Mouse (Mus musculus) limb, embryonic 10.5 days (tissue): Measurements from ENCODE around the gene Il13. TPM values are rescaled to one million over a fixed set of nuclear protein-coding genes. Genes with fewer than 3 reads are reported as not detected.

Experiments used
- DNase-seq: peaks from one replicate; pipeline ENCODE4 v3.0.0-alpha.2; 2017; ENCODE audit warnings: low spot score
- H3K27ac ChIP-seq: fragments of 300-500 bp; sonication (generic); 2 replicates; pipeline ENCODE4 v1.5.1; 2016; ENCODE audit warnings: mild to moderate bottlenecking
- H3K27me3 ChIP-seq: fragments of 300-500 bp; sonication (generic); 2 replicates; pipeline ENCODE4 v1.6.1; 2016; ENCODE audit warnings: low read depth, mild to moderate bottlenecking; ENCODE audit not compliant: poor library complexity, severe bottlenecking
- H3K36me3 ChIP-seq: fragments of 300-500 bp; sonication (generic); 2 replicates; pipeline ENCODE4 v1.6.1; 2016; ENCODE audit warnings: mild to moderate bottlenecking, moderate library complexity
- H3K4me1 ChIP-seq: fragments of 300-500 bp; sonication (generic); 2 replicates; pipeline ENCODE4 v1.6.1; 2016
- H3K4me3 ChIP-seq: fragments of 300-500 bp; sonication (generic); 2 replicates; pipeline ENCODE4 v1.5.1; 2016; ENCODE audit warnings: mild to moderate bottlenecking, moderate library complexity
- H3K9me3 ChIP-seq: fragments of 300-500 bp; sonication (generic); replicated peaks from 2 replicates; pipeline ENCODE4 v1.6.1; 2016; ENCODE audit warnings: mild to moderate bottlenecking
- WGBS: fragments of 180-500 bp; shearing (Covaris S2); methylation state at CpG from one replicate; pipeline ENCODE4 v1.1.7; 2016; 5-methylcytosine and 5-hydroxymethylcytosine counted together
- polyA plus RNA-seq: library from polyadenylated mRNA; unstranded; fragments of >200 nt; fragmentation: Nextera tagmentation; extraction: Ambion mirVana; gene quantifications from 2 replicates; pipeline ENCODE4 v1.2.1, GENCODE M21; 2016

Il13 gene
- polyA plus RNA-seq, 1 experiment from 2014 or later: not detected

DNA sequence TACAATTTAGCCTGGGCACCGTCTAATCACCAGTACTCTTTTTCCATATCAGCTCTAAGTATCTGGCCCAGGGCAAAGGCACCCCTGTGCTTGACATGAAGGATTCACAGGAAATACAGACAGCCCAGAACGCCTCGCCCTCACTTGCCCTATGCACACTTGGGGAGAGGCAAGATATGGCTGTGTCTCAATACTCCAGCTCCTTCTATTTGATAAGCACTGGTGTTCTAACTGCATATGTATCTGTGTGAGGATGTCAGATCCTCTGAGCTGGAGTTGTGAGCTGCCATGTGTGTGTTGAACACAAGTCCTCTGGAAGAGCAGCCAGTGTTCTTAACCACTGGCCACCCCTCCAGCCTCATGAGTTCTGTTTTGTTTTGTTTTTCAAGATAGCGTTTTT lies 16.9 kb upstream of the Il13 start:
- Histone ChIP-seq H3K4me1 (no peaks in the 10 kb centered on the region), H3K4me3 (no peak overlapping the region), H3K27me3 (no peaks in the 10 kb centered on the region), H3K36me3 (peaks cover 65% of the 10 kb centered on the region), H3K9me3 (no peaks in the 10 kb centered on the region), H3K27ac (no peak overlapping the region)
- DNase-seq: no peak
- 95% methylated on average over 4 of the region's 4 CpGs for WGBS

DNA sequence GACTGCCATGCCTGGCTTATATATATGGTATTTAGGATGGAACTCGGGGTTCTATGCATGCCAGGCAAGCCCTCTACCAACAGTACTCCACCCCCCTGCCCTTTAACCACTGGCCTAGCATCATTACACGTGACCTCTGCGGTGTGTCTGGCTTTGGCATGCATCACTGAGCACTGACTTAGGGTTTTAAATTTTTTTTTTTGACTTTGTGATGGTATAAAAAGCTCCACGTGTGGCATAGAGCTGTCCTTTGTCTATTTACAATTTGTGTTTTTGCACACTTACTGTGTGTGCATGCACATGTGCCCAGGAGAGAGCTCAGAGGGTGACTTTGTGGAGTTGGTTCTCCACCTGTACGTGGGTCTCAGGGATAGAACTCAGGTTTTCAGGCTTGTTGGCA lies 9.5 kb upstream of the Il13 start:
- no peak overlapping the region for H3K27ac ChIP-seq
- H3K4me3 ChIP-seq: no peak overlapping the region
- H3K27me3 ChIP-seq: no peaks in the 10 kb centered on the region
- 83% methylated on average over 5 of the region's 5 CpGs for WGBS
- DNase-seq: no peak
- peaks cover 4% of the 10 kb centered on the region; the same call in 1 of the 2 replicates for H3K4me1 ChIP-seq
- H3K9me3 ChIP-seq: no peaks in the 10 kb centered on the region
- H3K36me3 ChIP-seq: peaks cover 8% of the 10 kb centered on the region

DNA sequence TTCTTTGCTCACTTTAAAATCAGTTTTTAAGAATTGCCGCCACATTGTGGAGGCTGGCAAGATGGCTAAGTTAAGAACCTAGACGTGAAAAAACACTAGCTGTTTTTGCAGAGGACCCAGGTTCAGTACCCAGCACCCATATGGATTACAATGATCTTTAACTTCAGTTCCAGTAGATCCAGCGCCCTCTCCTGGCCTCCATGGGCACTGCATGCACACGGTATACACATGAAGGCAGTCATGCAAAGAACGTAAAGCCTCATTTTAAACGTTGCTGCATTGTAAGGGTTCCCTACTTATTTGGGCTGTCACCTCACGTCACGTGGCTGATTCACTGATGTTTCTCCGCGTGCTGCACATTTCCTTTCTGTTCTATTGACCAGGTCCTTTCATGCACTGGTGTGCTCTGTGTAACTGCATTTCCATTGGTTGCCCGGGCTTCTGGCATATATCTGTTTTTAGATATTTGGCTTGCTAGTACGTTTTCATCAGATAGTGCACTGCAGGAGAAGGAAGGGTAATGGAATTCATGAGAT lies 8.3 kb upstream of the Il13 start:
- H3K4me1 ChIP-seq: peaks cover 5% of the 10 kb centered on the region
- no peak overlapping the region for H3K4me3 ChIP-seq
- H3K36me3 ChIP-seq: no peaks in the 10 kb centered on the region
- H3K27me3 ChIP-seq: peaks cover 1% of the 10 kb centered on the region
- H3K27ac ChIP-seq: no peak overlapping the region
- DNase-seq: no peak
- WGBS: 83% methylated on average over 12 of the region's 12 CpGs
- H3K9me3 ChIP-seq: no peaks in the 10 kb centered on the region

DNA sequence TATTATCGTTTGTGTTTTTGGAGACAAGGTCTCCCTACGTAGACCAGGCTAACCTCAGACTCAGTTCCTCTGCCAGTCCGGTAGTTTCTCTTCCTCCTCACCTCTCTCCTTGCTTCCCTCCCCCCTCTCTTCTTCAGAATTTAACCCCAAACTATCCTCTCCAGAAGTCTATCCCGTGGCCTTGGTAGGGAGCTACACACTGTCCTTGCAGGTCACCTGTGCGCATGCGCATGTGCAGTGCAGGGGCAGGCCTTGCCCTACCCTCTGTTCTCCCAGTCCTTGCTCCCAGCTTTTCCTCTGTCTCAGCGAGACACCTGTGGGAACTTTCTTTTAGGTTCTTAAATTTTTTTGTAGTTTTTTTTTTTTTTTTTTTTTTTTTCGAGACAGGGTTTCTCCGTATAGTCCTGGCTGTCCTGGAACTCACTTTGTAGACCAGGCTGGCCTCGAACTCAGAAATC lies 3.3 kb upstream of the Il13 start:
- no peak for DNase-seq
- H3K27ac ChIP-seq: peak overlapping the region; percentile 64; the same call in 1 of the 2 replicates
- 76% methylated on average over 10 of the region's 10 CpGs for WGBS

DNA sequence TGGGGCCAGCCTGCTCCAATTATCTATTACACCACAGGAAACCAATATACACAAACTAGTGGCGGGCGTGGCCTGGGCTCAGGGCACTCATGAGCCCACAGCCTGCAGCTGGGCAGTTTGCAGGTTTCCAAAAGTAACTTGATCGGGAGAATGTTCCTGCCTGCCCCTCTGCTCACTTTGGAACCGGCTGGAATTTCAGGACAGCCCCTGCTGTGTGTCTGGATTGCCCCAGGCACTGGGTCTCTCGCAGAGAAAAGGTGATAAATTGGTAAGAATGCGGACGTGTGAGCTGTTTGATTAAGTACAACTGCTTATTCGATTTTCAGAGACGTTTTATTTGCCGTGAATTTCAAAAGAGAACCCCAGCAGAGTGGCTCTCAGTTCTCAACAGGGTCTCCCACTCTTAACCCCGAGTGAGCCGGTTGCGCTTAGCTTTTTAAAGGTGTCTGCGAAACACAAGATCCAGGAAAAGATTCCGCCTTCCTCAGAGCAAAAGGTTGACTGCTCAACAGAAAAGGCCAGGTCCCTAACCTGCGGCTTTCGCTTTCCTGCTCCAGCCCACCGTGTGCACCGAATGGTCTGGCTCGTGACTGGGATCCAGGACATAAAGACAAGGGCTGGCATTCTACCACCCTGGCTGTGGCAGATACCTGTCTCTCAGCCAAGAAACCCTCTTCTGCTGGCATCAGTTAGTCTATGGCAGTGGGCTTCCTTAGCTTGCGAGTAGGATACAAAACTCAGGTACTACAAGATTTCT lies 2.7 kb upstream of the Il13 start:
- Histone ChIP-seq H3K4me3 (peak overlapping the region; percentile 34), H3K27me3 (peaks cover 40% of the 10 kb centered on the region)

More for the DNA sequence above, 3.3 kb upstream of the Il13 start:
- H3K4me3 ChIP-seq: peak overlapping the region; percentile 34; the same call in 1 of the 2 replicates
- H3K27me3 ChIP-seq: peaks cover 40% of the 10 kb centered on the region
- no peaks in the 10 kb centered on the region for H3K36me3 ChIP-seq
- H3K9me3 ChIP-seq: no peaks in the 10 kb centered on the region
- peaks cover 32% of the 10 kb centered on the region for H3K4me1 ChIP-seq

DNA sequence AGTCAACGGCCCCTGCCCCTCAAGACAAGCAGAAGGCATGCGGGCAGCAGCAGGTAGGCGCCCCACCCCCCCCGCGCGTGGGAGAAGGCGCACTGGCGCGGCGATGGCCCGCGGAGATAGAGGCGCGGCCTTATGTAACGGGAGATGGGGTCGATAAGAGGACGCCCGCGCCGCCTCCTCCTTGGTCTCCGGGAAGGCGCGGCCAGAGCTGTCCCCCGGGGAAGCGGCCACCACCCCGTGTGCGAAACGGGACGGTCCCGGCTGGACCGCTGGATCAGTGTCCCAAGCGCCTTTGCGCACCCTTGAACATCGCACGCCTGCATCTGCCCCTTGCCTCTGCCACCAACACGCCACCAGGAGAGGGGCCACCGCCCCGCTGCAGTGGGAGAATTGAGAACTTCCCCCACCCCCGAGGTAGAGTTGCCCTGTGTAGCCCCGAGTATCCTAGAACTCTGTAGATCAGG lies 1.7 kb upstream of the Il13 start:
- no peaks in the 10 kb centered on the region for H3K36me3 ChIP-seq
- peaks cover 40% of the 10 kb centered on the region for H3K27me3 ChIP-seq
- H3K27ac ChIP-seq: peak overlapping the region; percentile 81
- WGBS: 2% methylated on average over 40 of the region's 40 CpGs
- H3K9me3 ChIP-seq: no peaks in the 10 kb centered on the region
- H3K4me3 ChIP-seq: peak overlapping the region; percentile 54
- DNase-seq: peak; percentile 46
- peaks cover 31% of the 10 kb centered on the region for H3K4me1 ChIP-seq

More for the DNA sequence above, 2.7 kb upstream of the Il13 start:
- no peaks in the 10 kb centered on the region for H3K36me3 ChIP-seq
- H3K27ac ChIP-seq: peak overlapping the region; percentile 64; the same call in 1 of the 2 replicates
- 11% methylated on average over 21 of the region's 21 CpGs for WGBS
- H3K9me3 ChIP-seq: no peaks in the 10 kb centered on the region
- peaks cover 32% of the 10 kb centered on the region for H3K4me1 ChIP-seq
- peak; percentile 75 for DNase-seq

DNA sequence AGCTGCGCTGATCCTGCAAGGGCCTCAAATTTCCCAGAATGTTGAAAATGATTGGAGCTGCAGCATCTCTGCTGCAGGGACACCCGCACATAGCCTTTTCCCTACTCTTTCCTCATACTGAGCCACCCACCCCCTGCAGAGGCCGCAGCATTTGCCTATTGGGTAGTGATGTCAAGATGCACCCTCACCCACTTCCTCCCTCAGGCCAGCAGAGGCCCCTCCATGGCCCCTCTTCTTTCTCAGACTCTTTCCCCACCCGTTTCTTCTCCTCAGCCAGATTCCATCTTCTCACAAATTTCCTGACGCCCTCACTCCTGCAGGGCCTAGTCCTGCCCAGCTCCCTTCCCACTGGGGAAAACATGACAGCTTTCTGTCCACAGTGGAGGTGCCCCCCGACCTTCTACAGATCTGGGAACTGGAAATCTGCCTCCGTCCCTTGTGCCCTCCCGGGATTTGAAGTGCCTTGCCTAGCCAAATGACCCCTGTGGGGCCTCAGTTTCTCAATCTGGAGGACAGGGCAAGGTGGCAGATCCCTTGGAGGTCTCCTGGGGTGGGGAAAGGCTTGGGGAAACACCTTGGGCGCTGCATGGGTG lies 1.2 kb upstream of the Il13 start:
- Histone ChIP-seq H3K27me3 (peaks cover 40% of the 10 kb centered on the region), H3K4me3 (peak overlapping the region; percentile 54), H3K36me3 (no peaks in the 10 kb centered on the region), H3K9me3 (no peaks in the 10 kb centered on the region), H3K27ac (peak overlapping the region; percentile 81), H3K4me1 (peaks cover 28% of the 10 kb centered on the region)
- WGBS: 38% methylated on average over 9 of the region's 9 CpGs
- DNase-seq: no peak

DNA sequence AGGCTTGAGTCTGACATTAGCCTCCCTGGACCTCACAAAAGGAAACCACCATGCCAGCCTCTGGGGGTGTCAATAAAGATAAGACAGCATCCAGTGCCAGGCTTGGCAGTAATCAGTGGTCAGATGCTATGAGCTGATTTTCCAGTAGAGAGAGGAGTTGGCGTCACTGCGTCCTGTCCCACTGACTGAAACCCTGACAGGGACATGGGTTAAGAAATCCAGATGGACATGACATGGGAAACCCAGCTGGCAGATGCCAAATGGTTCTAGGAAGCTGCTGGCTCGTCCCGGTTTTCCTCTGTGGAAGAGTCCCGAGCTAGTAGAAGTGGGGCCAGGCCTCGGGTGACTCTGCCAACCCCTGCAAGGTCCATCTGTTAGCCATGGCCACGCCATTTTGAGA lies 858 bp downstream of the Il13 start:
- Histone ChIP-seq H3K36me3 (no peaks in the 10 kb centered on the region), H3K9me3 (no peaks in the 10 kb centered on the region), H3K27me3 (peaks cover 40% of the 10 kb centered on the region), H3K4me3 (no peak overlapping the region), H3K27ac (no peak overlapping the region), H3K4me1 (peaks cover 28% of the 10 kb centered on the region)
- WGBS: 89% methylated on average over 7 of the region's 7 CpGs
- DNase-seq: no peak

DNA sequence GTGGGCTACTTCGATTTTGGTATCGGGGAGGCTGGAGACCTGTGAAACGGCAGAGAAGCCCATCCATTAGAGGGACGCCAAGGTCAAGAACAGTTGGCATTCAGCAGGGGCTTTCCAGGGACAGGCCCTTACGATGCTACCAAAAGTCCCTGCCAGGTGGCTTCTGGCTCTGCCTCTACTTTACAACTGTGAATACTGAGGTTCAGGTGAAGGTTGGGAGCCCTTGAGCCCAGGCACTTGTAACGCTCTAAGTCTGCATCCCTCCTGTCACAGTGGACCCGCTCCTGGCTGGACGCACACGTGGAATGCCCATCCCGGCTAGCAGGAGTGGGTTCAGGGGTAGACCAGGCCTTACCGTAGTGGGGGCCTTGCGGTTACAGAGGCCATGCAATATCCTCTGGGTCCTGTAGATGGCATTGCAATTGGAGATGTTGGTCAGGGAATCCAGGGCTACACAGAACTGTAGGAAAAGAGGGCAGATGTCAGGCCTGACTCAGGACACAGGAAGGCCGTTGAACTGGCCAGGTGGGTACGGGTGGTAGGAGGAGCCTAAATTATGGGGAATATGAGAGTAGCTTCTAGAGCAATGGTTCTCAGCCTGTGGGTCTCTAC lies 2.3 kb downstream of the Il13 start:
- H3K27me3 ChIP-seq: peaks cover 35% of the 10 kb centered on the region
- H3K27ac ChIP-seq: no peak overlapping the region
- WGBS: 76% methylated on average over 14 of the region's 14 CpGs
- no peaks in the 10 kb centered on the region for H3K9me3 ChIP-seq
- H3K36me3 ChIP-seq: no peaks in the 10 kb centered on the region
- peaks cover 25% of the 10 kb centered on the region for H3K4me1 ChIP-seq
- DNase-seq: peak; percentile 40
- no peak overlapping the region for H3K4me3 ChIP-seq

DNA sequence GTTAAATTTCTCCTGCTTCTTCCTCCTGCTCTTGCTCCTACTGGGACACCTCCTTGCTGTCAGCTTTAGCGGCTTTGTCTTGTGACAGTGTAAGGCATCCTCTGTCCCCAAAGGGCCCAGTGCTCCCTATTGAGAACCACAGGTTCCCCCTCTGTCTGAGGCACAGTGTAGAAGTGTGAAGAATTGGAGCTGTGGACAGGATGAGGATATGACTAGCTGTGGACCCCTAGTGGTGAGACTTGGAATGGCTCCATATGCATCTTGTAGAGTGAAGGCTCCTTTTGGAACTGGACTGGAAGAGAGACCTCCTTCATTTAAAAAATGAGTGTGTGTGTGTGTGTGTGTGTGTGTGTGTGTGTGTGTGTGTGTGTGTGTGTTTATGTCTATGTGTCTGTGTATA lies 6.6 kb downstream of the Il13 start:
- Histone ChIP-seq H3K4me1 (0 out of 2 replicates have a peak, but pooled peaks cover 8% of the 10 kb centered on the region), H3K36me3 (no peaks in the 10 kb centered on the region), H3K27ac (no peak overlapping the region), H3K27me3 (no peaks in the 10 kb centered on the region), H3K9me3 (no peaks in the 10 kb centered on the region), H3K4me3 (no peak overlapping the region)
- 15% methylated on average over 1 of the region's 1 CpGs for whole genome bisulfite sequencing
- DNase-seq: peak; percentile 80

DNA sequence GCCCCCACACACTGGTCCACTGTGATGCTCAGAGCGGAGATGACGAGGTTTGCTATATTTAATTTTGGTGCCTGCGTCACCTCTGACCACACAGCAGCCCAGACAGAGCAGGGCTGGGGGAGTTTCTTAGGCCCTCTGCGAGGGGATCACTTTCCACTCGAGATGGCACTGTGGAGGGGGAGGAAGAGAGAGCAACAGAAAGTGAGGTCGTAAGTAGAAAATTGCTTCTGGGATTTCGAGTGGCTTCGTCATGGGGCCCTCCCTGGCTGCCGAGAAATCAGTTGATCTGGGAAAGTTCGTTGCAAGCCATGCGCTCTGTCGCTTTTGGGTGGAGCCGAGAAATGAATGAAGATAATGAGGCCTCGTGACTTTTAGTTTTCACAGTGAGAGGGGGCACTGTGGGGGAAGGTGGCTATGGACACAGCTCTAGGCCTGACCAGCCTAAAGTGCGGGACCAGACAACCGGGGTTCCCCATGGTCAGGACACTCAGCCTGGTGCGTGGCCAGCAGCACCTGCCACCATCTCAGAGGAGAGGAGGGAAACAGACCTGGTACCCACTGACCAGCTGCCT lies 7.6 kb downstream of the Il13 start:
- Histone ChIP-seq H3K36me3 (no peaks in the 10 kb centered on the region), H3K4me1 (0 out of 2 replicates have a peak, but pooled peaks cover 8% of the 10 kb centered on the region), H3K9me3 (no peaks in the 10 kb centered on the region), H3K27ac (no peak overlapping the region), H3K27me3 (no peaks in the 10 kb centered on the region), H3K4me3 (no peak overlapping the region)
- 78% methylated on average over 17 of the region's 17 CpGs for WGBS
- DNase-seq: no peak

DNA sequence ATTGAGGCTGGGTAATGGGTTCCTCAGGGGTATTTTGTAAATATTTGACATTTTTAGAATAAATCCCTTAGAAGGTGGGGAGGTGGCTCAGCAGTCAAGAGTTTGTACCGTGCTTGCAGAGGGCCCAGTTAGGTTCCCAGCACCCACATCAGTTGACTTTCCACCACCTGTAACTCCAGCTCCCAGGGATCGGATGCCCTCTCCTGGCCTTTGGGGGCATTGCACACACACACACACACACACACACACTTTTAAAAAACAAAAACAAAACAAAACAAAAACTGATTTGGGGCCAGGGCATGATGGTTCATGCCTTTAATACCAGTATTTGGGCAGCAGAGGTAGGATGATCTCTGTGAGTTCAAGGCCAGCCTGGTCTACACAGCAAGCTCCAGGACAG lies 10.4 kb downstream of the Il13 start:
- H3K36me3 ChIP-seq: no peaks in the 10 kb centered on the region
- no peak overlapping the region for H3K4me3 ChIP-seq
- 89% methylated on average over 2 of the region's 2 CpGs for WGBS
- DNase-seq: no peak
- H3K9me3 ChIP-seq: no peaks in the 10 kb centered on the region
- no peaks in the 10 kb centered on the region for H3K27me3 ChIP-seq
- H3K4me1 ChIP-seq: 0 out of 2 replicates have a peak, but pooled peaks cover 8% of the 10 kb centered on the region
- no peak overlapping the region for H3K27ac ChIP-seq
